Mouse (Mus musculus) embryonic facial prominence, embryonic 14.5 days (tissue): ENCODE results near the gene Tmem101. TPM values are rescaled to one million over a fixed set of nuclear protein-coding genes. Genes with fewer than 3 reads are reported as not detected.

ENCODE experiments used
- ATAC-seq: fragments of 200-750 bp; cut with Nextera tagmentation; 2 replicates; pipeline ENCODE4 v1.8.0; 2017; ENCODE audit warnings: low read depth, moderate number of reproducible peaks, moderate TSS enrichment
- DNase-seq: peaks from one replicate; pipeline ENCODE4 v3.0.0-alpha.2; 2015; ENCODE audit warnings: low spot score
- H3K27ac ChIP-seq: fragments of 300-500 bp; sonication (generic); replicated peaks from 2 replicates; pipeline ENCODE4 v1.5.1; 2014; ENCODE audit warnings: low read depth, mild to moderate bottlenecking, low read length, moderate library complexity
- H3K27me3 ChIP-seq: fragments of 300-500 bp; sonication (generic); replicated peaks from 2 replicates; pipeline ENCODE4 v1.6.1; 2014; ENCODE audit warnings: low read length; ENCODE audit not compliant: control insufficient read depth, insufficient read depth
- H3K36me3 ChIP-seq: fragments of 300-500 bp; sonication (generic); 2 replicates; pipeline ENCODE4 v1.6.1; 2014; ENCODE audit warnings: low read length, mixed read lengths; ENCODE audit not compliant: control insufficient read depth, insufficient read depth
- H3K4me1 ChIP-seq: fragments of 300-500 bp; sonication (generic); 2 replicates; pipeline ENCODE4 v1.6.1; 2014; ENCODE audit warnings: antibody characterized with exemption, low read length; ENCODE audit not compliant: control insufficient read depth, insufficient read depth
- H3K4me2 ChIP-seq: fragments of 300-500 bp; sonication (generic); 2 replicates; pipeline ENCODE4 v1.6.1; 2014; ENCODE audit warnings: low read depth, mild to moderate bottlenecking, low read length, moderate library complexity, mixed read lengths
- H3K4me3 ChIP-seq: fragments of 300-500 bp; sonication (generic); 2 replicates; pipeline ENCODE4 v1.5.1; 2014; ENCODE audit warnings: low read depth, mild to moderate bottlenecking, low read length
- H3K9ac ChIP-seq: fragments of 300-500 bp; sonication (generic); 2 replicates; pipeline ENCODE4 v1.6.1; 2014; ENCODE audit warnings: low read depth, mild to moderate bottlenecking, low read length, moderate library complexity, mixed read lengths
- H3K9me3 ChIP-seq: fragments of 300-500 bp; sonication (generic); 2 replicates; pipeline ENCODE4 v1.6.1; 2016; ENCODE audit warnings: low read length; ENCODE audit not compliant: control insufficient read depth
- WGBS: fragments of 180-500 bp; shearing (Covaris S2); extraction: QIAGEN DNeasy Blood & Tissue Kit; methylation state at CpG from one replicate; pipeline ENCODE4 v1.1.7; 2014; 5-methylcytosine and 5-hydroxymethylcytosine counted together
- polyA plus RNA-seq: library from polyadenylated mRNA; unstranded; fragments of >200 nt; fragmentation: Nextera tagmentation; extraction: Ambion mirVana; gene quantifications from 2 replicates; pipeline ENCODE4 v1.2.1, GENCODE M21; 2014

Tmem101 gene
- polyA plus RNA-seq, 1 experiment from 2014 or later = 31.1 TPM

- ATAC-seq (0 out of 2 replicates have a peak, but pooled peaks have one; percentile 20), DNase-seq (no peak)
- no peaks in the 10 kb centered on the region for H3K36me3 ChIP-seq
- H3K4me3 ChIP-seq = peak within 1 kb of the TSS; percentile 33
- peak within 1 kb of the TSS; percentile 45 for H3K4me2 ChIP-seq
- H3K27ac ChIP-seq = no peak within 1 kb of the TSS
- H3K9ac ChIP-seq = no peak within 1 kb of the TSS; the same call in 1 of the 2 replicates
- peaks cover 55% of the 10 kb centered on the region for H3K27me3 ChIP-seq
- H3K9me3 ChIP-seq = no peaks in the 10 kb centered on the region
- WGBS = 3% methylated on average over 14 of the region's 50 CpGs
- H3K4me1 ChIP-seq = no peaks in the 10 kb centered on the region
Observed at GRCm38 (mm10) chr11:102145471-102146001, 10.7 kb downstream of the Tmem101 start, which contains the start of gene Nags. Gene Nags (plus strand): TSS chr11:102145513.

- Histone ChIP-seq H3K4me1 (no peaks in the 10 kb centered on the region), H3K9ac (no peak overlapping the region; the same call in 1 of the 2 replicates), H3K9me3 (no peaks in the 10 kb centered on the region), H3K4me2 (peak overlapping the region; percentile 45), H3K27me3 (peaks cover 55% of the 10 kb centered on the region), H3K36me3 (no peaks in the 10 kb centered on the region), H3K4me3 (peak overlapping the region; percentile 33), H3K27ac (no peak overlapping the region)
- ATAC-seq = no peak
- 27% methylated on average over 13 of the region's 13 CpGs for WGBS
- no peak for DNase-seq
Observed at GRCm38 (mm10) chr11:102144957-102145470, 11.2 kb downstream of the Tmem101 start.

GRCm38 (mm10) chr11:102142355-102142754 is 13.8 kb downstream of the Tmem101 start:
- no peaks in the 10 kb centered on the region for H3K9me3 ChIP-seq
- 66% methylated on average over 7 of the region's 7 CpGs for WGBS
- no peaks in the 10 kb centered on the region for H3K4me1 ChIP-seq
- H3K9ac ChIP-seq = no peak overlapping the region
- H3K4me2 ChIP-seq = no peak overlapping the region
- no peak overlapping the region for H3K4me3 ChIP-seq
- H3K27me3 ChIP-seq = peaks cover 38% of the 10 kb centered on the region
- DNase-seq = no peak
- H3K27ac ChIP-seq = no peak overlapping the region
- no peak for ATAC-seq
- H3K36me3 ChIP-seq = no peaks in the 10 kb centered on the region

GRCm38 (mm10) chr11:102140508-102140907 is 15.7 kb downstream of the Tmem101 start:
- H3K4me3 ChIP-seq = no peak overlapping the region
- no peaks in the 10 kb centered on the region for H3K9me3 ChIP-seq

GRCm38 (mm10) chr11:102138447-102138740 is 17.8 kb downstream of the Tmem101 start:
- peaks cover 4% of the 10 kb centered on the region; the same call in 1 of the 2 replicates for H3K4me1 ChIP-seq
- H3K27me3 ChIP-seq = peaks cover 4% of the 10 kb centered on the region
- no peaks in the 10 kb centered on the region for H3K36me3 ChIP-seq
- no peaks in the 10 kb centered on the region for H3K9me3 ChIP-seq
- H3K4me3 ChIP-seq = peak overlapping the region; percentile 29
- ATAC-seq = peak; percentile 69
- H3K9ac ChIP-seq = peak overlapping the region; percentile 51
- peak; percentile 86 for DNase-seq
- no peak overlapping the region for H3K27ac ChIP-seq
- peak overlapping the region; percentile 61 for H3K4me2 ChIP-seq
- under 1% methylated on average over 18 of the region's 18 CpGs for WGBS

More at GRCm38 (mm10) chr11:102140508-102140907, 15.7 kb downstream of the Tmem101 start:
- Histone ChIP-seq H3K9ac (no peak overlapping the region), H3K36me3 (no peaks in the 10 kb centered on the region), H3K4me1 (no peaks in the 10 kb centered on the region), H3K27ac (no peak overlapping the region), H3K27me3 (peaks cover 19% of the 10 kb centered on the region), H3K4me2 (no peak overlapping the region)
- WGBS = 5% methylated on average over 5 of the region's 5 CpGs
- DNase-seq = peak; percentile 31
- no peak for ATAC-seq

- Histone ChIP-seq H3K9me3 (no peaks in the 10 kb centered on the region), H3K27me3 (no peaks in the 10 kb centered on the region), H3K4me1 (peaks cover 4% of the 10 kb centered on the region; the same call in 1 of the 2 replicates), H3K36me3 (no peaks in the 10 kb centered on the region), H3K4me2 (peak overlapping the region; percentile 61), H3K9ac (peak overlapping the region; percentile 51), H3K27ac (no peak overlapping the region), H3K4me3 (peak overlapping the region; percentile 29)
- peak; percentile 24; the same call in 1 of the 2 replicates for ATAC-seq
- 43% methylated on average over 13 of the region's 13 CpGs for WGBS
- no peak for DNase-seq
Observed at GRCm38 (mm10) chr11:102137625-102138446, 18.4 kb downstream of the Tmem101 start.

- WGBS = 22% methylated on average over 4 of the region's 4 CpGs
Observed at GRCm38 (mm10) chr11:102134516-102134915, 21.7 kb downstream of the Tmem101 start.

GRCm38 (mm10) chr11:102117386-102117785 is 38.8 kb downstream of the Tmem101 start:
- Histone ChIP-seq H3K4me3 (no peak overlapping the region), H3K9ac (no peak overlapping the region), H3K36me3 (no peaks in the 10 kb centered on the region), H3K9me3 (no peaks in the 10 kb centered on the region), H3K27ac (no peak overlapping the region), H3K27me3 (no peaks in the 10 kb centered on the region), H3K4me1 (no peaks in the 10 kb centered on the region), H3K4me2 (no peak overlapping the region)
- 82% methylated on average over 6 of the region's 6 CpGs for WGBS
- ATAC-seq (no peak), DNase-seq (no peak)

More at GRCm38 (mm10) chr11:102134516-102134915, 21.7 kb downstream of the Tmem101 start:
- no peak overlapping the region for H3K4me3 ChIP-seq
- peaks cover 4% of the 10 kb centered on the region; the same call in 1 of the 2 replicates for H3K4me1 ChIP-seq
- no peak overlapping the region; the same call in 1 of the 2 replicates for H3K9ac ChIP-seq
- H3K9me3 ChIP-seq = no peaks in the 10 kb centered on the region
- H3K4me2 ChIP-seq = no peak overlapping the region
- no peaks in the 10 kb centered on the region for H3K27me3 ChIP-seq
- DNase-seq (peak; percentile 56), ATAC-seq (no peak)
- no peak overlapping the region for H3K27ac ChIP-seq
- no peaks in the 10 kb centered on the region for H3K36me3 ChIP-seq
